Mouse (Mus musculus) brown adipose tissue, adult 24 weeks (tissue): ENCODE measurements at regions not wholly inside any gene's neighbourhood (a gene's known extent, or its start where the extent isn't known, plus 50 kb on each side); places are given as distances from the start of the nearest gene placed in this dataset.

Source experiments
- H3K27ac ChIP-seq: fragments of 200-500 bp; replicated peaks from 2 replicates; pipeline ENCODE4 v1.5.1; 2012; ENCODE audit warnings: low read depth, mild to moderate bottlenecking, low read length
- H3K4me1 ChIP-seq: fragments of 200-500 bp; 2 replicates; pipeline ENCODE4 v1.6.1; 2012; ENCODE audit warnings: low read length, mixed read lengths; ENCODE audit not compliant: control insufficient read depth, insufficient read depth, insufficient read length
- H3K4me3 ChIP-seq: fragments of 200-500 bp; 2 replicates; pipeline ENCODE4 v1.5.1; 2012; ENCODE audit warnings: low read depth, mild to moderate bottlenecking, low read length, moderate library complexity; ENCODE audit not compliant: insufficient read depth

- no peak overlapping the region for H3K4me3 ChIP-seq
- H3K27ac ChIP-seq: no peak overlapping the region
- no peaks in the 10 kb centered on the region for H3K4me1 ChIP-seq
Measured at GRCm38 (mm10) chr14:120699378-120699777, 211.6 kb upstream of the Ipo5 start.

GRCm38 (mm10) chr14:120705301-120705801 lies 205.7 kb upstream of the Ipo5 start:
- Histone ChIP-seq H3K27ac (no peak overlapping the region), H3K4me1 (no peaks in the 10 kb centered on the region)

DNA sequence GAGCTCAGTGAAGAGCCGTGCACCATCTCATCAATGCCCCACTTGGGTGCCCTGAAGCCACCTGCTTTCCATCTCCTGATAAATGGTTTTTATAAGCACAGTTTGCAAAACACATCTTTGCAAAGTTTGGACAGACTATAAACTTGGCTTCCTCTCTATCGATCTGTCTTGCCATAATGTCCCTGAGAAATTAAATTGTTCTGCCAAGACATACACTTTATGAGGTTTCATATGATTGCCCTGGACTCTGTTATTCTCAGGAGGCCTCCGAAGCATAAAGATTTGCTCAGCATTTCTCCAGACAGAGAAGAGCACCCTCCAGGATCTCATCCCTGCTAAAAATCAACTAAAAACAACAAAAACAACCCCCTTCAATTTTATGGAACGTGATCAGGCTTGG lies 200.2 kb upstream of the Ipo5 start:
- H3K4me3 ChIP-seq: no peak overlapping the region
- H3K27ac ChIP-seq: no peak overlapping the region
- H3K4me1 ChIP-seq: no peaks in the 10 kb centered on the region

More at GRCm38 (mm10) chr14:120705301-120705801, 205.7 kb upstream of the Ipo5 start:
- no peak overlapping the region for H3K4me3 ChIP-seq

GRCm38 (mm10) chr14:120720464-120721445 lies 190.3 kb upstream of the Ipo5 start:
- Histone ChIP-seq H3K4me3 (no peak overlapping the region), H3K27ac (no peak overlapping the region), H3K4me1 (peaks cover 3% of the 10 kb centered on the region; the same call in 1 of the 2 replicates)

- Histone ChIP-seq H3K4me1 (peaks cover 3% of the 10 kb centered on the region; the same call in 1 of the 2 replicates), H3K4me3 (no peak overlapping the region), H3K27ac (no peak overlapping the region)
Measured at GRCm38 (mm10) chr14:120721593-120722461, 189.2 kb upstream of the Ipo5 start.

GRCm38 (mm10) chr14:120722546-120723112 lies 188.4 kb upstream of the Ipo5 start:
- H3K27ac ChIP-seq: no peak overlapping the region; the same call in 1 of the 2 replicates
- H3K4me1 ChIP-seq: peaks cover 3% of the 10 kb centered on the region; the same call in 1 of the 2 replicates
- no peak overlapping the region for H3K4me3 ChIP-seq

DNA sequence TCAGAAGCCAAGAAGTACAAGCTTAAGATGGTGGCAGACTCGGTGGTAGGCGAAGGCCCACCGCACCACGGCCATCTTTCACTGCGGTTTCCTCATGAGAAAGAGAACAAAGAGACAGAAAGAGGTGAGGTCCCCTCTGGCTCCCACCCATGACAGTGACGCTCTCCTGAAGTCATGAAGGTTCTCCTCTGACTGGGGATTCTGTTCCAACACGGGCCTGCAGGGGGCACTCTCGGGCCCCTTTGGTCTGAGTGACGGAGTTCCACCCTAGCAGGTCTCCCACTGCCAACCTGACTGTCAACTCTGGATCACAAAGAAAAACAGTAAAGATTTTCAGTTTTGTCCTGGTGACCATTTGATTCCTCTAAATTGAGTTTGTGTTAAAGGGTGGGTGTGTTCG lies 182.9 kb upstream of the Ipo5 start:
- peaks cover 2% of the 10 kb centered on the region; the same call in 1 of the 2 replicates for H3K4me1 ChIP-seq
- H3K4me3 ChIP-seq: no peak overlapping the region
- no peak overlapping the region for H3K27ac ChIP-seq

DNA sequence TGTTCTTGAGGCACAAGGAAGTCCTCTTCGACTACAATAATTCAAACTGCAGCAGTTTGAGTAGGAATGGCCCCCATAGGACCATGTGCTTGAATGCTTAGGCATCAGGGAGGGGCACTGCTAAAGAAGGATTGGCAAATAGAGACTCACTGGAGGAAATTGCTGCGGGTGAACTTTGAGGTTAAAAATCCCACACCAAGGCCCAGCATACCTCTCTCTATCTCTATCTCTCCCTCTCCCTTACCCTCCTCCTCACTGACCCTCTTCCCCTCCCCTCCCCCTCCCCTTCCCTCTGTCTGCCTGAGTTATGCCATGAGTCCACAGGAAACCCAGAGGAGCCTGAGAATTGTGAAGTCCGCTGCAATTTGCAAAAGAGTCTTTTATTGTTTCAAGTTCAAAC lies 180.8 kb upstream of the Ipo5 start:
- H3K27ac ChIP-seq: no peak overlapping the region
- H3K4me3 ChIP-seq: no peak overlapping the region
- no peaks in the 10 kb centered on the region for H3K4me1 ChIP-seq

GRCm38 (mm10) chr14:120731679-120732281 lies 179.2 kb upstream of the Ipo5 start:
- H3K4me1 ChIP-seq: no peaks in the 10 kb centered on the region
- no peak overlapping the region for H3K4me3 ChIP-seq
- no peak overlapping the region for H3K27ac ChIP-seq

DNA sequence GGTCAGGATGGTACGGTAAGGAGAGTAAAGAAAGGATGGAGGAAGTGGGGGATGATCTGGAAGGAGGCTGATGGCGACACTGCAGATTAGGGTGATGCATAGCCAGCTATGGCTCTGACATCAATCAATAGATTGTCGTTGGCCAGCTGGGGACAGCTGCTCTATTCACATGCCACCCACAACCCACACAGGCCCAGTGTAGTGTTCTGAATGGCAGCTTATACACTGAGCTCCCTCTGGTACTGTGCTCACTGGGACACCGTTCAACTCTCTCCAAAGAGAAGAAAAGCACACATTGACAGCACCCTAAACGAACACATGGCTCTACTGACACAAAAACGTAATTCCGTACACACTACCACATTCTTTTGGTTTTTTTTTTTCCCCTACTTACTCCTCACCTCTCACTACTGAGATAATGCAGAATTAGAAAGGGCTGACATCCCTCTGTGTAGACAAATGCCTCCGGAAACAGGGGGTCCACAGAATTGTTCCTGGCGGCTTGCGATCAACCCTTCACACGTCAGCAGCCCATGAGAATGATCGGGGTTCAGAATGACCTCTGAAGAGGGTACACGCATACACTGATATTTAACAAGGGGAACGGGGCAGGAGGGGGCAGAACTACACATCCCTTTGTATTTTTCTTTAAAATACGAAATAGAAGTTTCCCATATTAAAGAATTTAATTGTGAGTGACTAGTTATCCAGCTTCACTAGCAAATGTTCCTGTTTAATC lies 178.5 kb upstream of the Ipo5 start:
- Histone ChIP-seq H3K4me3 (no peak overlapping the region), H3K27ac (no peak overlapping the region), H3K4me1 (no peaks in the 10 kb centered on the region)

DNA sequence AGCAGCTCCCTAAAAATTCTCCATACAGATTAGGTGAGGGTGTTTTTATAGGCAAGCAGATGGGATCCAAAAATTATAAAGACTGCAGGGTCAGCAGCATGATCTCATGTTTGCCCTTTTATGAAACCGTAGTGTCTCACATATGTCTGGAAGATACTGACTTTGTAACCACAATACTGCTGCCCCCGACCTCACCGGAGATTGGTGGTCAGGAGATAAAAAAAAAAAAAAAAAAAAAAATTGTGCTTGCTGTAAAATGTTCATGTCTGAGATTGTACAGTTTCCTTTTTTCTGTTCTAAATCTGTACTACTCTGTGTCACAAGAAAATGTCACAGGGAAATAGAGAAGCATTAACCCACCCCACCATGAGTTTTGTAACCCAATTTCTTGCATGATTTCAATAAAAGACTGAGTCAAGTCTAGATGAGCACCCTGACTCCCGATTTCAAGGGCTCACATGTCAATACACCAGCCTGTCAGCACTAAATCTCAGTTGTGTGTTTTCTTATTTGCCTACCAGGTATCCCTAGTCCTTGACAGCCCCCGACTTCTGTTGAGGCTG lies 169.5 kb upstream of the Ipo5 start:
- Histone ChIP-seq H3K4me3 (no peak overlapping the region), H3K27ac (no peak overlapping the region), H3K4me1 (no peaks in the 10 kb centered on the region)

DNA sequence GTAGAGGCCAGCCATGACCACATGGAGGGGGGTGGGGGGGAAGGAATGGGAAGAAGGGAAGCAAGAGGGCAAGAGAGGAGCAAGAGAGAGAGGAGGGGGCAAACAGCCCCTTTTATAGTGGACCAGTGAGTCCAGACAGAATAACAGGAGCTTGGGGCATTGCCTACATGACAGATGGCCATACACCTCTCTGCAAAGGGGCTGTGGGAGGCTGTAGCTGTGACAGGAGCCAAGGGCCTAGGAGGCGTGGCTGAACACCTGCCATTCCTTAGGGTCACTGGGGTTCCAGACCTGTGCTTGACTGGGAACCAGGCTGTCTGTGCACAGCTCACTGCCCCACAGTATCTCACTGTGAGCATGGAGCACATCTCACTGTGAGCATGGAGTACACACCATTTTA lies 157.0 kb upstream of the Ipo5 start:
- Histone ChIP-seq H3K27ac (no peak overlapping the region), H3K4me3 (no peak overlapping the region), H3K4me1 (no peaks in the 10 kb centered on the region)

- H3K4me3 ChIP-seq: no peak overlapping the region
- no peaks in the 10 kb centered on the region for H3K4me1 ChIP-seq
- H3K27ac ChIP-seq: no peak overlapping the region
Measured at GRCm38 (mm10) chr14:120755389-120755788, 155.6 kb upstream of the Ipo5 start.
